Mouse (Mus musculus) spleen, adult 18-20 months (tissue): ENCODE measurements around the gene Tmem44.
A peak's percentile ranks its signal among the peaks of the same experiment; 100 is the strongest.

Source experiments
- DNase-seq, 2 experiments: peaks; one replicate each; pipeline ENCODE4 v3.0.0; 2022; ENCODE audit warnings: mixed read lengths in 2 of 2

Gene Tmem44

DNA sequence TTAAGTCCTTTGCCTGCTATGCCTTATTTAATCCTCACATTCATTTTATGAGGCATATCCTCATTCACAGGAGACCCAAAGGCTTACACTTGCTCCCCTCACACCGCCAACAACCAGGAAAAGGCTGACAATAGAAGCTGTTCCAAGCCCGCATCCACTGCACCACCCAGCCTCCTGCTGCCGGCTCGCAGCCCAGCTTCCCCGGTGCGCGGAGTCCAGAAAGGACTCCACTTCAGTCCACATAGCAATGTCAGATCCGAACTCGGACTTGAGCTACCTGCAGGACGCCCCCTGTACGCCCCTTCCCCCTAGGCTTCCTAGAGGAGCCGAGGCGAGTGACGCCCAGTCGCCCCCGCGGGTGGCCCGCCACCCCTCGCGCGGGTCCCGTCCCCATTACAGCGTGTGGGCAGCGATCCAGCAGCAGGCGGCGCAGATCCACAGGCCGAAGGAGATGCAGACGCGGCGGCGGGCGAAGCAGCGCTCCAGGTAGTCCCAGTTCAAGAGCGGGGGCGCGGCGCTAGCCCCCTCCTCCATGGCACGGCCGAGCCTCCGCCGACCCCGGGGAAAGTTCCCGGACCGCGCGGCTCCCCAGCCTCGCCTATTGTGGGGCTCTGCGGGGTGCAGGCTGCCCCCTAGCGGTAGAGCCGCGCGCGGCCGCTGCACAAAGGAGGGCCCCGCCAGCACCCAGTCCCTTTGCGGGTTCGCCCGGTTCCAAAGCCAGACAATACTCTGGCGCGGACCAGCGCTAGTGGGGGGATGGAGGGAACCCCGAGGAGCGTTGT lies 485 bp downstream of the Tmem44 start:
- peak; percentile 51 to 82 for DNase-seq

GRCm38 (mm10) chr16:30549516-30549915 lies 1.1 kb downstream of the Tmem44 start:
- no peak for DNase-seq

DNA sequence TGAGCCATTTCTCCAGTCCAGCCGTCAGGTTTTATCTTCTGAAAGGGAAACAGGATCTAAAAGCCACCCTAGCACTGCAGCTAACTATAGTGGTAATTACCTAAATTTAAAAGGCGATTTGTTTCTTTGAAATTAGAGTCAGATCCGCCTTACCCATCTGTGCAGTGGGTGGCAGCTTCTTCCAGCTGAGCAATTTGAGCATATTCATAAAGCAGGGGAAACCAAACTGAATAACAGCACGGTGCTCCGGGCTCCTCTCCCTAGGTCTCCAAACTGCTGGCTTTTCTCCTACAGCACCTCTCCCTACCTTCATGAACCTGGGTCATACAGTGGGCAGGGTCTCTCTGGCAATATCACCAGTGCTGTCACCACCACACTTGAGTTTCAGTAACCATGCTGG lies 2.4 kb downstream of the Tmem44 start:
- DNase-seq: no peak

- no peak for DNase-seq
These were observed 5.9 kb downstream of the Tmem44 start for GRCm38 (mm10) chr16:30544693-30545092.

- no peak for DNase-seq
These were observed 7.3 kb downstream of the Tmem44 start for GRCm38 (mm10) chr16:30543386-30543785.

- no peak for DNase-seq
These were observed 7.8 kb downstream of the Tmem44 start for GRCm38 (mm10) chr16:30542826-30543225.

DNA sequence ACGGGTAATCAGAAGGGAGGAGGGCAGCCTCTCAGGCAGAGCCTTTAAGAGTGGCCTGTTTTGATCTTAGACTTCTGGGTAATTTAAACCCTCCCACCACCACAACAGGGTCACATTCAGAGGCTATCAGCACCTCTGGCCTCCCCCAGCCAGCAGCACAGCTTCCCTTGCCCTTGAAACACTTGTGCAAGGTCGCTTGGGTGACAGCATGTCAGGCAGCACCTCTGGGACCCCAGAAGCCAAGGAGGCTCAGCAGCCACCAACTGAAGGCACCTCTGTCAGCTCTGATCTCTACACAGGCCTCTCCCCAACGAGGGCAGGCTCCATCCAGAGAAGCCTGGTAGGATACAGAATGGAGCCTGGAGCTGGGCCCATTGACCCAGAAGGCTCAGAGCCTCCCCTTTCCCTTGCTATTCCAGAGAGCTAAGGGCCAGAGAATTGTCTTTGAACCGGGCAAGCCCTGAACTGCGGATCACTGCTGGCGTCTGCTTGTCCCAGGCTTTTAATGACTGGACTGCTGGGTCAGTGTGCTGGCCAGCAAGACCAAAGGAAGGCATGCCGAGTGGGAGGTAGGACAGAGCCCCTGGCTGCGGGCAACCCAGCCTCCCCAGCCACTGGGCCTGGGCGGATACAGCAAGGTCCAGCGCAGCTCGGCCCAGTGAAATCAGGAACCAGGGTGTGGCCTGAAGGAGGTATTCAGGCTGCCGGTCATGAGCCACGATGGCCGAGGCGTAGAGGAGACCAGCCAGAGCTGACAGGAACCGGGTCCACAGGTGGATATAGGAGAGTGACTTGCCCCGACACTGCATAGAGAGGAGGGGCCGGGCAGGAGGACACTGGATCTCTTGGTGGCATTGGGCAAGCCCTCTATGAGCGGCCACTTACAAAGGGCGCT lies 10.3 kb downstream of the Tmem44 start:
- no peak for DNase-seq

- DNase-seq: peak in 1 of 2 experiments; percentile 59
These were observed 11.2 kb downstream of the Tmem44 start for GRCm38 (mm10) chr16:30539433-30539832.

- DNase-seq: no peak
These were observed 15.6 kb downstream of the Tmem44 start for GRCm38 (mm10) chr16:30535075-30535474.

DNA sequence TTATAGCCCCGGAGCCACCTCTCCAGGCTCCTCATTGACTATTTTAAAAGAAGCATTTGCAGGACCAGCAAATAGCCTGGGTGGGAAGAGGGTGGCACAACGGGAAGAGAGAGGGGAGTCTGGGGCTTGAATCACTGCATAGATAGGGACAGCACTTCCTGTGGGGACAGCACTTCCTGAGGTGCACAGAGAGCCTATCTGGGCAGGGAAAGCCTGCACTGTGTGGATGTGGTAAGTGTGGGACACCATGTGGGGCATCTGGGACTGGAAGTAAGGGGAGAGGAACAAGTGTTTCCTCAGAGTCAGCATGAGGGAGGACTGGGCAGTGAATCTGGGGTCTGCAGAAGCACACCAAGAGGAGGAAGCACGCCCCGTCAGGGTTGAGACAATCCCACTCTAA lies 17.1 kb downstream of the Tmem44 start:
- no peak for DNase-seq

DNA sequence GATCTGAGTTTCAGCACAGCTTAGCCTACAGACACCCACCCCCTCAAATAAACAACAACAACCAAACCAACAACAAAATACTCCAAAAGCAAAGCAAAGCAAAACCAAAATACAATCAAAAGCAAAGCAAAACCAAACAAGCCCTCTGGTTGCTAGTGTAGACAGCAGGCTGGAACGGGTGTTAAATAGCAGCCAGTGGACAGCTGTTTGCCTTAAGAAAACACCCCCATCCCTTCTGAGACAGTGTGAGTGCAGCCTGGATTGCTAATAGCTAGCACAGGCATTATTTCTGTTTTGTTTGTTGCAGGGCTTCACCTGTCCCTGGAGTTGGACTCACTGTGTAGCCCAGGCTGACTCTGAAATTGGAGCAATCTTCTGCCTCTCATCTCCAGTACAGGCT lies 17.7 kb downstream of the Tmem44 start:
- DNase-seq: no peak

- DNase-seq: peak in 1 of 2 experiments; percentile 42
These were observed 18.8 kb downstream of the Tmem44 start for GRCm38 (mm10) chr16:30531761-30532406.

DNA sequence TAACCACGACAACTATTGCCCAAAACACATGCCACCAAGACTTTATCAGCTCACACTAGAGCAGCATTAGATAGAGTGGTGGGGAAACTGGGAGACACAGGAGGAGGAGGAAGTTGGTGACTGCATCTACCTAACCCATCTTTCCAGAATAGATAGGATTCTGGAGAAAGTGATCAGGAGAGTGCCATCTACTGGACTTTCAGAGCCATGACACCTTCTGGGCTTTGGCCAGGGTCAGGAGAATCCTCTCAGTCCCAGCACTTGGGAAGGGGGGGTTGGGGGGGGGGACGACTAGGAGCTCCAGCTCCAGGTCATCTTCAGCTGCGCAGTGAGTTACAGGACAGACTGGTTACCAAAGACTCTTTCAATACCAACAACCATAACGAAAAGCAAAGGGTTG lies 19.8 kb downstream of the Tmem44 start:
- no peak for DNase-seq

DNA sequence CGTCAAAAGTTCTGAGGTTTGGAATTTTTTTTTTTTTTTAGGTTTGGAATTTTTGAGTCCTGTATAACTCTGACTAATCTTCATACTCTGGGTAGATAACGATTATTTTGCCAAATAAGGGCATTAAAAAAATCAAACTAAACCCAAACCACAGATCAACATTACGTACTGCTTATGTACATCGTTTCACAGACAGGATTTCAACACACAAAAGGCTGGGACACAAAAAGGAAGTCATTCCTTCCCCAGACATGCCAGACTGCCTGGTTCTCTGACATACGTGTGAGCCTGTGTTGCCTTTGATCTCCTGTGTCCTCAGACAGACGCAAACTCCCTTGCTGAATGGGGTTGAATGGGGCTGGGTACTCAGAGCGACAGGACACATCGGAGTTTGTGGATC lies 22.3 kb downstream of the Tmem44 start:
- DNase-seq: no peak

- no peak for DNase-seq
These were observed 22.8 kb downstream of the Tmem44 start for GRCm38 (mm10) chr16:30527889-30528288.

- DNase-seq: no peak
These were observed 24.9 kb downstream of the Tmem44 start for GRCm38 (mm10) chr16:30525756-30526155.

- DNase-seq: no peak
These were observed 26.2 kb downstream of the Tmem44 start for GRCm38 (mm10) chr16:30524481-30524880.

- no peak for DNase-seq
These were observed 28.2 kb downstream of the Tmem44 start for GRCm38 (mm10) chr16:30522253-30522940.

GRCm38 (mm10) chr16:30521147-30521546 lies 29.5 kb downstream of the Tmem44 start:
- no peak for DNase-seq

DNA sequence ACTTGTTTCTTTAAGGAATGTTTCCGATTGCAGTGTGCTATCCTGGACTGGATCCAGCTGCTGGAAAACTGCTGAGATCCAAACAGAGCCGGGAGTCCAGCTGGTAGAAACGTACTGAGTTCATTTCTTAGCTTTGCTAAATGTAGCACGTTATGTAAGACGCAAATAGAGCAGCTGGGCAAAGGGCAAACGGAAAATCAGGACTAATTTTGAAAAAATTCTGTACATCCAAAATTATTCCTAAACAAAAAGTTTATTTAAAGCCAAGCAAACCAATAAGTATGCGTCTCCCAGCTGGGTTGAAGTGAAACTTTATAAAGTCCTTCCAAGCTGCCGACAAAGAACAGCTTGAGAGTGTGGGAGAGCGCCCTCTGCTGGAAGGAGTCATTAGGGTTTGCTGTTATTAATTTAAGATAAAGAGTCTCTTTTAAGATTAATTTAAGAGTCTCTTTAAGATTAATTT lies 30.2 kb downstream of the Tmem44 start:
- DNase-seq: peak; percentile 41 to 81

DNA sequence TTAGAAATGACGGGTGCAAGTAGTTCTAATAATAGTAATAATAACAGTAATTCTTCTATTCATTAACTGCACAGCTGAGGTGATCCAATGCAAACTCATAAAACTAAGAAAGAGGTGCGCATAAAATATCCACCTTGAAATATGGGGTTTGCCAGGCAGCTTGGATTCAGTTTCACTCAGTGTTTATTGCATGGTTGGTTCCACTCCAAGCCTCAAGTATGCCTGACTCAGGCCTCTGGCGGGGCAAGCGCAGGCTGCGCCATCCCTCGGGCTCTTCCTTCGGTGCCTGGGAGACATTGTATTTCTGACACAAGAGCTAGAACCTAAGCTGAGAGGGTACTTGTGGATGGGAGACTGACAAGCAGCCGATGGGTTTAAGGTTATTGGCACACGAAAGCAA lies 32.0 kb downstream of the Tmem44 start:
- DNase-seq: no peak

GRCm38 (mm10) chr16:30517666-30518283 lies 32.9 kb downstream of the Tmem44 start:
- DNase-seq: no peak
